Mouse (Mus musculus): ENCODE data around the gene Slc39a13. TPM values are rescaled to one million over a fixed set of nuclear protein-coding genes. Genes with fewer than 3 reads are reported as not detected.
"Not testable (repeated sequence)": the region's sequence is repeated elsewhere in the genome, so short reads cannot be mapped to it uniquely, and the experiment has no call there.

Gene Slc39a13
- polyA plus RNA-seq, 1 experiment from 2014 or later, result 10.6 TPM

GRCm38 (mm10) chr2:91023956-91024355 is 46.3 kb downstream of the Slc39a13 start:
- no peaks in the 10 kb centered on the region for H3K27me3 ChIP-seq
- ATAC-seq (ENCODE audit: low read depth), result peak; percentile 45
- H3K27ac ChIP-seq, result peak overlapping the region; percentile 91
- H3K4me3 ChIP-seq (replicated peaks), result no peak overlapping the region
- H3K4me2 ChIP-seq, result peak overlapping the region; percentile 76; the same call in 1 of the 2 replicates
- H3K9ac ChIP-seq, result no peak overlapping the region
- no peaks in the 10 kb centered on the region for H3K9me3 ChIP-seq (replicated peaks)
- peak; percentile 38 for DNase-seq
- peaks cover 39% of the 10 kb centered on the region for H3K36me3 ChIP-seq
- H3K4me1 ChIP-seq (replicated peaks), result peaks cover 59% of the 10 kb centered on the region
- 60% methylated on average over 1 of the region's 1 CpGs for WGBS (ENCODE audit: insufficient replicate concordance)

DNA sequence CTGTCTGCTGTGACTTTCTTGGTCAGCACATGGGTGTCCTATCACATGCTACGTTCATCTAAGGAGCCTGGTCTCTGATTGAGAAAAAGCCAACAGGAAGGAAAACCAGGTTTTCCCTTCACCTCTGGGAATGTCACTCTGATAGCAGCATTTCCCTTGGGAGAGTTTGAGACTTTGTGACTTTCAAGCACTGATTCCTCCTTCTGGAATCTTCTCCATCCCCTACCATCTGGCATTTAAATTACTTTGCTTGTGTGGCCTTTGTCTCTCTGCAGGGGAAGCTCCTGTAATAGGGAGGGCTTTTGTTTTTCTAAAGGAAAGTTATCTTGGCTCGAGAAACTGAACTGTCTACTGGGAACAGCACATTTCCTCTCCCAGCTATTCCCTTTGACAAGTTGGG is 47.1 kb downstream of the Slc39a13 start:
- DNase-seq, result no peak

DNA sequence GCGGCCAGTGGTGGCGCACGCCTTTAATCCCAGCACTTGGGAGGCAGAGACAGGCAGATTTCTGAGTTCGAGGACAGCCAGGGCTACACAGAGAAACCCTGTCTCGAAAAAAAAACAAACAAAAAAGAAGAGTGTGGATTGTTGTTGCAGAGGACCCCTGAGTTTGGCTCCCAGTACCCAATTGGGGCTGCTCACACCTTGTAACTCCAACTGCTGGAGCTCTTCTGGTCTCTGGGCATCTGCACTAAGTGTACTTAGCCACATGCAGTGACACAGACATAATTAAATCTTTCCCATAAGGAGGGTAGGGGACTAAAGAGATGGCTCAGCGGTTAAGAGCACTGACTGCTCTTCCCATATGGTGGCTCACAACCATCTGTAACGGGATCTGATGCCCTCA is 48.0 kb downstream of the Slc39a13 start:
- WGBS (ENCODE audit: insufficient replicate concordance), result 94% methylated on average over 7 of the region's 7 CpGs
- peaks cover 45% of the 10 kb centered on the region for H3K4me1 ChIP-seq (replicated peaks)
- DNase-seq; H3K27me3 ChIP-seq; H3K4me3 ChIP-seq (replicated peaks); H3K9me3 ChIP-seq (replicated peaks); ATAC-seq (ENCODE audit: low read depth); H3K9ac ChIP-seq; H3K27ac ChIP-seq; H3K4me2 ChIP-seq: not testable (repeated sequence)
- peaks cover 52% of the 10 kb centered on the region for H3K36me3 ChIP-seq

More for the DNA sequence above, 47.1 kb downstream of the Slc39a13 start:
- Histone ChIP-seq H3K27me3 (no peaks in the 10 kb centered on the region), H3K4me2 (no peak overlapping the region), H3K4me3 (replicated peaks) (no peak overlapping the region), H3K9ac (no peak overlapping the region), H3K4me1 (replicated peaks) (peaks cover 53% of the 10 kb centered on the region), H3K9me3 (replicated peaks) (no peaks in the 10 kb centered on the region), H3K36me3 (peaks cover 43% of the 10 kb centered on the region), H3K27ac (peak overlapping the region; percentile 91)
- WGBS (ENCODE audit: insufficient replicate concordance), result 53% methylated on average over 2 of the region's 2 CpGs
- ATAC-seq (ENCODE audit: low read depth), result no peak

DNA sequence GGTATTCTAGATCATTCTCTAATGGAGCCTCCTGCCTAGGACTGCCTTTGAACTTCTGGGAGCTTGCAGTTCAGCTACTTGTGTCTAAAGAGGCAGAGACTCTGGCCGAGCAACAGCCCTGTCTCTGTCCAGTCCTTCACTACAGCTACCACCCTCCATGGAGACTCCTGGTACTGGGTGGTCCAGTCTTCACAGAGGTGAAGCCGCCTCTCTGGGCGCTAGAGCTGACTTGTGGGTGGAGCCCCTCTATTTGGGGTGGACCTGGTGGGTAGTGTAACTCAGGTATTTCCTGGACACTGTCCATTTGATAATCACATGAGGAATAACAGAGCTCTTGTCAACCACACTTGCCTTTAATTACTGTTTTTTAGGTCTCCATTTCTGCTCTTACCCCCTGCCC is 50.3 kb downstream of the Slc39a13 start:
- ATAC-seq (ENCODE audit: low read depth), result no peak
- no peak for DNase-seq
- Histone ChIP-seq H3K4me3 (replicated peaks) (no peak overlapping the region), H3K4me2 (no peak overlapping the region), H3K27me3 (no peaks in the 10 kb centered on the region), H3K4me1 (replicated peaks) (peaks cover 31% of the 10 kb centered on the region), H3K9me3 (replicated peaks) (no peaks in the 10 kb centered on the region), H3K9ac (no peak overlapping the region), H3K27ac (peak overlapping the region; percentile 9; the same call in 1 of the 2 replicates), H3K36me3 (peaks cover 73% of the 10 kb centered on the region)
- WGBS (ENCODE audit: insufficient replicate concordance), result 88% methylated on average over 3 of the region's 3 CpGs

DNA sequence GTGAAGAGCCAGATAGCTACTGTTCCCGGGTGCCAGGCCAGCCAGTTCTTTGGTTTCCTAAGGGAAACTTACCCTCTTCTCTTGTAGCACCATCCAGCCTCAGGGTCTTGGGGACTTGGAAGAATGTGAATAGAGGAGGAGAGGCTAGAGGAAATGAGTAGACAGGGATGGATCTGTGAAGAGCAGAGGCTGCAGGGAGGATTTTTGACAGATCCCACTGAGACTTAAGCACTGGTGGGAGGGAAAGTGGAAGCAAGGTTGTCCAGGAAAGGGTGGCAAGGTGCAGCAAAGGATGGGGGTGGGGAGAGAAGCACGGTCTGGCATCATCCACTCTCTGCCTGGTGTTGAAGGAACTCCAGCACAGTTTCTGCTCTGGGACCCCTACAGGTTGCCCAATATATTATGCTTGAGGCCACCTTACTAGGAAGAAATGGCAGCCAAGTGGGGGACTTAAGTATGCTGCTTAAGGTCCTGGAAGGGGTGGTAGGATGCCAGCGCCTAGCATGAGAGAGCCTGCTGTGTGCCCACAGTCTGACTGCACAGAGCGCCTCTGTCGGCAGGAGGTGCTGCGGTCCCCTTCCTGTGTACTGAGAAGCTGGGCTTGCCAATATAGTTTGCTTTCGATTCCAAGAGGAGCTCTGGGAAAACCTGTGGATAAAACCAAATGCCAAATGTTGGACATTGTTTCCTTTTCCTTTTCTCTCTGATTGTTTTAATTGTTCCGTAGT is 52.0 kb downstream of the Slc39a13 start:
- DNase-seq, result no peak
- H3K36me3 ChIP-seq, result peaks cover 81% of the 10 kb centered on the region
- ATAC-seq (ENCODE audit: low read depth), result no peak
- H3K4me3 ChIP-seq (replicated peaks), result no peak overlapping the region
- 88% methylated on average over 8 of the region's 8 CpGs for WGBS (ENCODE audit: insufficient replicate concordance)
- H3K27me3 ChIP-seq, result no peaks in the 10 kb centered on the region
- no peaks in the 10 kb centered on the region for H3K9me3 ChIP-seq (replicated peaks)
- H3K9ac ChIP-seq, result no peak overlapping the region
- no peak overlapping the region for H3K27ac ChIP-seq
- no peak overlapping the region for H3K4me2 ChIP-seq
- peaks cover 14% of the 10 kb centered on the region for H3K4me1 ChIP-seq (replicated peaks)

DNA sequence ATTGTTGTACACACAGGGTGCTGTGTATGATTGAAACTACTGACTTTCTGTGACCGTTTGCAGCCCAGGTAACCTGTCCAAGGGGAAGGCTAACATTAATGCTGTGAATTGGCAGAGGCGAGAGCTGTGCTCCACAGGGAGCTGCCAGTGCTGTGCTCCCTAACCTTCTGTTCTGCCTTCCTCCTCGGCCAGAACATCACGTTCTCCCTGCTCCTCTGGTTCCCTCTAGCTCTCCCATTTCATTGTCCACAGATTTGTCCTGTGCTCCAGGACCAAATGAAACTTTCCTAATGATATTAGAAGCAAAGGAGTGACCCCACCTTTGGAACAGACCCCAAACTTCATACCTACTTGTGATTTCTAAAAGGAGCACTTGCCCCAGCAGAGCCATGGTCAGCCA is 54.8 kb downstream of the Slc39a13 start:
- H3K27me3 ChIP-seq, result no peaks in the 10 kb centered on the region
- no peaks in the 10 kb centered on the region for H3K9me3 ChIP-seq (replicated peaks)
- no peak for ATAC-seq (ENCODE audit: low read depth)
- H3K27ac ChIP-seq, result peak overlapping the region; percentile 29; the same call in 1 of the 2 replicates
- H3K36me3 ChIP-seq, result peaks cover 85% of the 10 kb centered on the region
- no peak for DNase-seq
- H3K4me1 ChIP-seq (replicated peaks), result peaks cover 11% of the 10 kb centered on the region
- H3K9ac ChIP-seq, result no peak overlapping the region
- no peak overlapping the region for H3K4me2 ChIP-seq
- H3K4me3 ChIP-seq (replicated peaks), result no peak overlapping the region
- 83% methylated on average over 4 of the region's 4 CpGs for WGBS (ENCODE audit: insufficient replicate concordance)

DNA sequence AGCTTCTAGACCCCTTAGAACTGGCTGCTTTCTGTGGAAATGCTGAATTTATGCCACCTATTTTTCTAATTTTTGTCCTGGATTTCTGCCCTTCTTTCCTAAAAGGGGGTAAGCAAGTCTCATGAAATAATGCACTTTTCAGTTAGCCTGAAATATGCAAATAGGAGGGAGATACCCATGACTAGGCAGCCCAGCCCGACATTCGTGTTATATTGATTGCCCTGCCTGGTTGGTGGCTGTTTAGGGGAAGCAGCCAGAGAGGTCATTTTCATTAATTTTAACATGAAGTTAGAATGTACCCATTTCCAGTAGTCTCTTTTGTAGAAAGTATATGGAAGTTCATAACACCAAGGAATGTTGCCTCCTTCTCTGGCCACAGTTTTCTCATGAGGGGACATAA is 56.3 kb downstream of the Slc39a13 start:
- Histone ChIP-seq H3K27ac (no peak overlapping the region; the same call in 1 of the 2 replicates), H3K27me3 (no peaks in the 10 kb centered on the region), H3K4me3 (replicated peaks) (no peak overlapping the region), H3K4me1 (replicated peaks) (peaks cover 11% of the 10 kb centered on the region), H3K4me2 (no peak overlapping the region), H3K36me3 (peaks cover 91% of the 10 kb centered on the region), H3K9me3 (replicated peaks) (no peaks in the 10 kb centered on the region), H3K9ac (no peak overlapping the region)
- no peak for DNase-seq
- ATAC-seq (ENCODE audit: low read depth), result no peak
- 84% methylated on average over 2 of the region's 2 CpGs for WGBS (ENCODE audit: insufficient replicate concordance)

Other genes with a start within 250 kb of the Slc39a13 start
- 152 and 154 TPM in 2 replicates for gene Mtch2, start 223.3 kb downstream of the Slc39a13 start, polyA plus RNA-seq (2015; fragmentation: Nextera tagmentation; extraction: Ambion mirVana)
- gene C1qtnf4, start 184.6 kb downstream of the Slc39a13 start, polyA plus RNA-seq (2015; fragmentation: Nextera tagmentation; extraction: Ambion mirVana), result 3.0 and 4.4 TPM in 2 replicates
- 17.5 and 21.0 TPM in 2 replicates for gene Kbtbd4, start 165.7 kb downstream of the Slc39a13 start, polyA plus RNA-seq (2015; fragmentation: Nextera tagmentation; extraction: Ambion mirVana)
- gene Ndufs3, start 165.6 kb downstream of the Slc39a13 start, polyA plus RNA-seq (2015; fragmentation: Nextera tagmentation; extraction: Ambion mirVana), result 156 and 162 TPM in 2 replicates
- gene Celf1, start 130.0 kb downstream of the Slc39a13 start, polyA plus RNA-seq (2015; fragmentation: Nextera tagmentation; extraction: Ambion mirVana), result 54.9 and 68.3 TPM in 2 replicates
- gene Rapsn, start 34.8 kb downstream of the Slc39a13 start, polyA plus RNA-seq (2015; fragmentation: Nextera tagmentation; extraction: Ambion mirVana), result 0.69 and 1.00 TPM in 2 replicates
- gene Psmc3, start 16.4 kb downstream of the Slc39a13 start, polyA plus RNA-seq (2015; fragmentation: Nextera tagmentation; extraction: Ambion mirVana), result 188 and 213 TPM in 2 replicates
- gene Spi1, start 12.0 kb upstream of the Slc39a13 start, polyA plus RNA-seq (2015; fragmentation: Nextera tagmentation; extraction: Ambion mirVana), result 14.1 and 15.1 TPM in 2 replicates
- 0.14 and 0.95 TPM in 2 replicates for gene Mybpc3, start 47.7 kb upstream of the Slc39a13 start, polyA plus RNA-seq (2015; fragmentation: Nextera tagmentation; extraction: Ambion mirVana)
- 7.4 and 8.4 TPM in 2 replicates for gene Madd, start 113.4 kb upstream of the Slc39a13 start, polyA plus RNA-seq (2015; fragmentation: Nextera tagmentation; extraction: Ambion mirVana)
- 14.1 and 16.5 TPM in 2 replicates for gene Nr1h3, start 132.4 kb upstream of the Slc39a13 start, polyA plus RNA-seq (2015; fragmentation: Nextera tagmentation; extraction: Ambion mirVana)
- 8.2 and 10.4 TPM in 2 replicates for gene Acp2, start 132.5 kb upstream of the Slc39a13 start, polyA plus RNA-seq (2015; fragmentation: Nextera tagmentation; extraction: Ambion mirVana)
- gene Ddb2, start 166.6 kb upstream of the Slc39a13 start, polyA plus RNA-seq (2015; fragmentation: Nextera tagmentation; extraction: Ambion mirVana), result 5.5 and 6.0 TPM in 2 replicates
- 10.5 and 11.5 TPM in 2 replicates for gene Pacsin3, start 185.5 kb upstream of the Slc39a13 start, polyA plus RNA-seq (2015; fragmentation: Nextera tagmentation; extraction: Ambion mirVana)
- gene Arfgap2, start 194.6 kb upstream of the Slc39a13 start, polyA plus RNA-seq (2015; fragmentation: Nextera tagmentation; extraction: Ambion mirVana), result 64.1 and 70.4 TPM in 2 replicates

Data from liver, embryonic 13.5 days (tissue).